Mouse (Mus musculus) limb, embryonic 10.5 days (tissue): ENCODE data around the gene Galp. TPM values are rescaled to one million over a fixed set of nuclear protein-coding genes. Genes with fewer than 3 reads are reported as not detected.

Experiments
- polyA plus RNA-seq: library from polyadenylated mRNA; unstranded; fragments of >200 nt; fragmentation: Nextera tagmentation; extraction: Ambion mirVana; gene quantifications from 2 replicates; pipeline ENCODE4 v1.2.1, GENCODE M21; 2016

Gene Galp
- polyA plus RNA-seq, 1 experiment from 2014 or later: not detected

Other genes with a start within 250 kb of the Galp start
- gene Vmn1r65, start 186.1 kb upstream of the Galp start, polyA plus RNA-seq: not detected in 2 replicates
- gene Nlrp4c, start 151.9 kb upstream of the Galp start, polyA plus RNA-seq: not detected in 2 replicates
- gene Zfp787, start 41.1 kb upstream of the Galp start, polyA plus RNA-seq: 29.8 and 32.4 TPM in 2 replicates
- 85.6 and 88.3 TPM in 2 replicates for gene Zfp444, start 24.9 kb upstream of the Galp start, polyA plus RNA-seq
- gene Zscan5b, start 25.2 kb downstream of the Galp start, polyA plus RNA-seq: not detected in 2 replicates
- gene Epp13, start 55.6 kb downstream of the Galp start, polyA plus RNA-seq: not detected in 2 replicates
- 5.2 and 6.4 TPM in 2 replicates for gene Zfp667, start 89.5 kb downstream of the Galp start, polyA plus RNA-seq
- gene Zfp583, start 134.2 kb downstream of the Galp start, polyA plus RNA-seq: 5.2 and 6.7 TPM in 2 replicates
- 2.6 and 2.8 TPM in 2 replicates for gene Gm3854, start 146.7 kb downstream of the Galp start, polyA plus RNA-seq
- gene Zfp78, start 166.2 kb downstream of the Galp start, polyA plus RNA-seq: 1.3 and 1.4 TPM in 2 replicates
- gene Zfp28, start 186.2 kb downstream of the Galp start, polyA plus RNA-seq: 9.2 and 13.9 TPM in 2 replicates
- gene Smim17, start 201.6 kb downstream of the Galp start, polyA plus RNA-seq: 0.09 and 0.34 TPM in 2 replicates
- 0.03 TPM in 1 of 2 replicates, not detected in the other for gene Gm20715, start 213.2 kb downstream of the Galp start, polyA plus RNA-seq
- gene Olfr1344, start 241.6 kb downstream of the Galp start, polyA plus RNA-seq: not detected in 2 replicates